Mouse (Mus musculus): ENCODE measurements around the gene Plppr3.
A peak's percentile ranks its signal among the peaks of the same experiment; 100 is the strongest.

Gene Plppr3

GRCm38 (mm10) chr10:79852827-79853226, 21.6 kb downstream of the Plppr3 start:
- no peak for DNase-seq (ENCODE audit: low read depth, low spot score)

GRCm38 (mm10) chr10:79852107-79852789, 22.2 kb downstream of the Plppr3 start:
- DNase-seq (ENCODE audit: low read depth, low spot score) = no peak

GRCm38 (mm10) chr10:79851653-79852052, 22.8 kb downstream of the Plppr3 start:
- no peak for DNase-seq (ENCODE audit: low read depth, low spot score)

GRCm38 (mm10) chr10:79849941-79850628, 24.3 kb downstream of the Plppr3 start:
- DNase-seq (ENCODE audit: low read depth, low spot score) = no peak

DNA sequence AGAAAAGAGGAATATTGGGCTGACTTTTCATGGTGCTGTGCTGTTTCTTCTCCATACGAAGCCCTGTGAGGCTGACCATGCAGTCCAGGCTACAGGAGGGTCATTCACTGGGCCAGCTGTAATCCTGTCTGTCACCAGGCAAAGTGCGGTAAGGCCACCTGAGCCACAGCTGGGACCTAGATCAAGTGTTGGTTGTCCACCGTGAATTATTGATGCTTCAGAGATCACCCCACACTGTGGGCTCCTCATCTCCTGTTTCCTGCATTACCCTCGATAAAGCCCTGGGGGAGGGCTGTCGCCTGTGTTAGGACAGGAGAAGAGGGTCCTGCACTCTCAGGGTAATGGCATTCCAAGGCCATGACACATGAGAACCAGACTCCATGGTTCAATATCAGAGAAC, 27.9 kb downstream of the Plppr3 start:
- no peak for DNase-seq (ENCODE audit: low read depth, low spot score)

- DNase-seq (ENCODE audit: low read depth, low spot score) = no peak
Measured at GRCm38 (mm10) chr10:79843476-79843875, 31.0 kb downstream of the Plppr3 start.

- no peak for DNase-seq (ENCODE audit: low read depth, low spot score)
Measured at GRCm38 (mm10) chr10:79842322-79842721, 32.1 kb downstream of the Plppr3 start.

DNA sequence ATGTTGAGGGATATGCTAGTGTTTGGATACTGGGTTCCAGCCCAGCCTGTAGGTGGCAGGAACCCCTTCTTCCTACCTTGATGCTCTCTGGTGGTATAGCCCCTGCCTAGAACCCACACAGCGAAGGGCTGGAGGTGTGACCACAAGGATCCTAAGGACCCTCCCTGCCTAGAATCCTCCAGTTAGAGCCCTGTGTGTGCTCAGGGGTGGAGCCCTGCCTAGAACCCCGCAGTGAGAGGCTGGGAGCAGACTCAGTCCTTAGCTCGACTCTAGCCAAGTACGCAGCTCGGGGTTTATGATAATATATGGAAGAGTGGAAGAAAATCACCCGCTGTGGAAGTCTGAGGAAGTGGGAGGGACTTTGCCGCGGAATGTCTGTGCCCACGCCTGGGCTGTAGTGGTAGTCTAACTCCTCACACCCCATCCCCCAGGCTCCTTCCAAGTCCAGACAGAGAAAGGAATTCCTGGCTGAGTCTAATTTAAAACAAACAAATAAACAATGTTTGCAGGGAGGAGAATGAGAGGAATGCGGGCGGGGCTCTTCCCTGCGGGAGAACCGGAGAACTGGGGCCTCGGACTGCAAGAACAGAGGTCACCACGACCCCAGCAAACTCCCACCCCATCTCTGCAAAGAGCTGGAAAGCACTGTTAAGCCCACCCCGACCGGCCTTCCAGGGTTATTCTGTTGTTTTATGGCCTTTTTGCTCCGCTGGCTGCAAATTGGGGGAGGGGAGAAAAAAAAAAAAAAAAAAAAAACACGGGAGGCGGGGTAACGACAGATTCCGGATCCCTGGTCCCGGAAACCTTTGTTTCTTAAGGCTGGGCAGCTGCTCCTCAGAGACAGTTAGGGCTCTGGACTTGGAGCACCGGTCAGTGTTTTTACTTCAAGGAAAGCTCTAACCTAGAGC, 33.5 kb downstream of the Plppr3 start:
- peak; percentile 61 for DNase-seq (ENCODE audit: low read depth, low spot score)

DNA sequence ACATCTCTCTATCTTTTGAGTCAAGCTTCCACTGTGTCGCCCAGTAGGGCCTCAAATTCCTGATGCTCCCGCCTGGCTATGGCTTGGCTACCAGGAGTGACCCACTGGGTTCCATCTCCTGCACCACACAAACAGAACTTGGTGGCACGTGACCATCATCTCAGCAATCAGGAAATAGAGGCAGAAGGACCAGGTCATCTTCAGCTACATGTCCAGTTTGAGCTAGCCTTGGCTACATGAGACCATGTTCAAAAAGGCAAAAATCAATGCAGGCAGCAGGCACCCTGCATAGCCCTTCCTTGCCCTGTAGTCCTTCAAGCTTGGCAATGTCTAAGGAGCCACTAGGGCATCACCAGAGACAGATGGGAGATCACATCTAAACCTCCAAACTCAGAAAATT, 34.3 kb downstream of the Plppr3 start:
- no peak for DNase-seq (ENCODE audit: low read depth, low spot score)

GRCm38 (mm10) chr10:79838151-79838550, 36.3 kb downstream of the Plppr3 start:
- no peak for DNase-seq (ENCODE audit: low read depth, low spot score)

- DNase-seq (ENCODE audit: low read depth, low spot score) = no peak
Measured at GRCm38 (mm10) chr10:79836918-79837317, 37.5 kb downstream of the Plppr3 start.

- peak; percentile 72 for DNase-seq (ENCODE audit: low read depth, low spot score)
Measured at GRCm38 (mm10) chr10:79834769-79835398, 39.5 kb downstream of the Plppr3 start.

DNA sequence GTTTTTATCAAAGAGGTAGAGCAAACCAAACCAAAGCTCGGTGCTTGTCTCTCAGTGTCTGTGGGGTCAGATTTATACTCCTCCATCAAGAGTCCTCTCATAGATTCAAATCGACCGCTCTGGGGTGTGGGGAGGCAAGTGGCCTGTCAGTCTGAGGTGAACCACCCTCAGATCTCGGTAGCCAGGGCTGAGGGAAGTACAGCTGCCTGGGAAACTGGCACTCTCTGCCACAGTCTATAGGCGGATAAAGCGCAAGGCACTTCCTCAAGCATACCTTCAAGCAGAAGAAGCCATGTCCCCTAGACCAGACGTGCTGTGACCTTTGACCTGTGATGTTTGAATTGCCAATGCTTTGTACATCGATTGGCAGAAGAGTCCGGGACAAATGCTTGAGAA, 41.6 kb downstream of the Plppr3 start:
- DNase-seq (ENCODE audit: low read depth, low spot score) = no peak

- DNase-seq (ENCODE audit: low read depth, low spot score) = no peak
Measured at GRCm38 (mm10) chr10:79832026-79832785, 42.2 kb downstream of the Plppr3 start.

DNA sequence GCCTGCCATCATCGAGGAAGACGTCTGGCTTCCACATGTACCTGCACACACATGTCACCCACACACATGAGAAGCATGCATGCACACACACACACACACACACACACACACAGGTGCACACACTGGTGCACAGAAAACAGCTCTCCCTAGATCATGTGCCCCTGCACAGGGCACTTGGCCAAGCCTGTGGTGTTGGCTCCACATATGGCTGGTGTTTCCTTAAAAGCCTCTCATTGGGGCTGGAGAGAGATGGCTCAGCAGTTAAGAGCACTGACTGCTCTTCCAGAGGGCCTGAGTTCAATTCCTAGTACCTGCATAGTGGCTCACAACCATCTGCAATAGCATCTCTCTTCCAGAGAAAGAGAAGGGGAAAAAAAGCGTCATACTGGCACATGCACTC, 42.9 kb downstream of the Plppr3 start:
- DNase-seq (ENCODE audit: low read depth, low spot score) = no peak

DNA sequence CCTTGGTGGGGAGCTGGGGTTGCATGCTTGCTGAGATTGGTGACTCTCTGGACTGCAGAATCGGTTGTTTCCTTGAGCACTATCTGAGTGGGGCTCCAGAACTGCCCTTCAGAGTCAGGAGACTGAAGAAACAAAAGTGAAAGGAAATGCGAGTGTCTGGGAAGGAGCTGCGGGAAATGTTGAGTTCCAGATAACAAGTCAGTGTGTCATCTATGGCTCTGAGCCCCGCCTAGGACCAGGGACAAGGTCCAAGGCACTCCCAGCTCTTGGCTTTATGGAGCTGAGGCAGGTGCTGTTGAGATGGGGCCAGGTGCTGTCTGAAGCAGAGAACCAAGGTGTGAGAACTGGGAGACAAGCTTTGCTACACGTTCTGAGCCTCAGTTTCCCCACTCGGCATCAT, 50.0 kb downstream of the Plppr3 start:
- no peak for DNase-seq (ENCODE audit: low read depth, low spot score)

GRCm38 (mm10) chr10:79823011-79823410, 51.4 kb downstream of the Plppr3 start:
- no peak for DNase-seq (ENCODE audit: low read depth, low spot score)

- no peak for DNase-seq (ENCODE audit: low read depth, low spot score)
Measured at GRCm38 (mm10) chr10:79822372-79822771, 52.1 kb downstream of the Plppr3 start.

DNA sequence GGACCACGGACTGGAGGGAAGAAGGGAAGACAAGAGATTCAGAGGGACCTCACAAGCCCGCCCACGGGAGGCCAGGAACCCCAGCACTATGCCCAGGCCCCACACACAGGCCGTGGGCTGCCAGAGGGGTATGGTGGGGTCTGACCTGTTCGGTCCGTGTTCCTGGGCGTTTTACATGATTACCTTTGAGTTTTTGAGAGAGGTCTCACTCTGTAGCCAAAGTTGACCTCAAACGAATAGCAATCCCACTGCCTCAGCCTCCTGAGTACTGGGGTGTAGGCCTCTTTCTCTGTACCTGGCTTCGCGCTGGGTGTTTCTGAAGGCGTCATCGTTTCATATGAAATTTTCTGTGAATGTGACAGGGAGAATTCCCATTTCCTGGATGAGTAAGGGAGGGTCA, 52.7 kb downstream of the Plppr3 start:
- DNase-seq (ENCODE audit: low read depth, low spot score) = no peak

- DNase-seq (ENCODE audit: low read depth, low spot score) = no peak
Measured at GRCm38 (mm10) chr10:79820782-79821181, 53.7 kb downstream of the Plppr3 start, which contains the start of gene Misp. Gene Misp (plus strand): TSS chr10:79820989.

GRCm38 (mm10) chr10:79820277-79820676, 54.2 kb downstream of the Plppr3 start:
- DNase-seq (ENCODE audit: low read depth, low spot score) = no peak
